Mouse (Mus musculus) ES-Bruce4 (cell line): Measurements from ENCODE around the gene Btnl4. TPM values are rescaled to one million over a fixed set of nuclear protein-coding genes. Genes with fewer than 3 reads are reported as not detected.

Source experiments
- H3K27ac ChIP-seq: 2 replicates; pipeline ENCODE4 v1.5.1; 2012; ENCODE audit warnings: low read length, inconsistent platforms; ENCODE audit not compliant: insufficient read depth
- H3K27me3 ChIP-seq: 2 replicates; pipeline ENCODE4 v1.6.1; 2012; ENCODE audit warnings: mild to moderate bottlenecking, low read length, inconsistent platforms; ENCODE audit not compliant: control insufficient read depth, poor library complexity, insufficient read depth, severe bottlenecking
- H3K36me3 ChIP-seq: 2 replicates; pipeline ENCODE4 v1.6.1; 2012; ENCODE audit warnings: inconsistent platforms, mild to moderate bottlenecking, low read length, moderate library complexity; ENCODE audit not compliant: control insufficient read depth, poor library complexity, insufficient read depth, severe bottlenecking
- H3K4me1 ChIP-seq: one replicate; pipeline ENCODE4 v1.8.1; 2011; ENCODE audit warnings: low read length; ENCODE audit not compliant: control insufficient read depth, insufficient read depth
- H3K4me3 ChIP-seq: 2 replicates; pipeline ENCODE4 v1.5.1; 2011; ENCODE audit warnings: low read depth, mild to moderate bottlenecking, low read length
- H3K9ac ChIP-seq: 2 replicates; pipeline ENCODE4 v1.6.1; 2012; ENCODE audit warnings: low read depth, mild to moderate bottlenecking, inconsistent platforms; ENCODE audit not compliant: poor library complexity, severe bottlenecking
- H3K9me3 ChIP-seq: replicated peaks from 2 replicates; pipeline ENCODE4 v1.6.1; 2012; ENCODE audit warnings: mild to moderate bottlenecking, low read length, inconsistent platforms; ENCODE audit not compliant: control insufficient read depth, poor library complexity, insufficient read depth, severe bottlenecking
- CTCF ChIP-seq: IDR thresholded peaks from one replicate; pipeline ENCODE4 v1.8.1; 2011; ENCODE audit warnings: low read depth, low read length
- EP300 ChIP-seq: IDR thresholded peaks from 2 replicates; pipeline ENCODE4 v1.6.1; 2011; ENCODE audit warnings: low read depth, low read length; ENCODE audit not compliant: insufficient read depth
- POLR2A ChIP-seq: IDR thresholded peaks from one replicate; pipeline ENCODE4 v1.8.1; 2011; ENCODE audit warnings: low read length; ENCODE audit not compliant: insufficient read depth
- polyA plus RNA-seq: library from polyadenylated mRNA; stranded (reverse); fragments of >200 nt; gene quantifications from 2 replicates; pipeline ENCODE4 v1.2.4, GENCODE M21; 2011; ENCODE audit warnings: low read depth; ENCODE audit not compliant: missing spikeins, insufficient read depth, insufficient read length

Gene Btnl4
- polyA plus RNA-seq, 1 experiment: not detected

GRCm38 (mm10) chr17:34448473-34449041 lies 28.6 kb downstream of the Btnl4 start:
- no peaks in the 10 kb centered on the region for H3K36me3 ChIP-seq
- H3K4me1 ChIP-seq: no peaks in the 10 kb centered on the region
- TF ChIP-seq EP300 (no peak), CTCF (no peak), POLR2A (no peak)
- no peak overlapping the region for H3K27ac ChIP-seq
- H3K4me3 ChIP-seq: no peak overlapping the region
- no peaks in the 10 kb centered on the region for H3K27me3 ChIP-seq
- no peak overlapping the region for H3K9ac ChIP-seq
- H3K9me3 ChIP-seq: no peaks in the 10 kb centered on the region

DNA sequence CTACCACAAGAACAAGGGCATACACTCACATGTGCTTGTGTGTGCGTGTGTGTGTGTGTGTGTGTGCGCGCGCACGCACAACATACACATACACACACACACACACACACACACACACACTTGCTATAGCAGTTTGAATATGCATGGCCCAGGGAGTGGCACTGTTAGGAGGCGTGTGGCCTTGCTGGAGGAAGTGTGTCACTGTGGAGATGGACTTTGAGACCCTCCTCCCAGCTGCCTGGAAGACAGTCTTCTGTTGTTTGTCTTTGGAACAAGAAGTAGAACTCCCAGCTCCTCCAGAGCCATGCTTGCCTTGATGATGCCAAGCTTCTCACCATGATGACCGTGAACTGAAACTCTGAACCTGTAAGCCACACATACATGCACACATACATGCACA lies 35.1 kb downstream of the Btnl4 start:
- Histone ChIP-seq H3K36me3 (no peaks in the 10 kb centered on the region), H3K27ac (no peak overlapping the region), H3K4me1 (no peaks in the 10 kb centered on the region), H3K4me3 (no peak overlapping the region), H3K27me3 (no peaks in the 10 kb centered on the region), H3K9ac (no peak overlapping the region), H3K9me3 (no peaks in the 10 kb centered on the region)
- TF ChIP-seq POLR2A: no peak
- no peak for TF ChIP-seq EP300
- no peak for TF ChIP-seq CTCF

- H3K27me3 ChIP-seq: no peaks in the 10 kb centered on the region
- TF ChIP-seq CTCF (no peak), POLR2A (no peak), EP300 (no peak)
- H3K4me1 ChIP-seq: no peaks in the 10 kb centered on the region
- H3K27ac ChIP-seq: no peak overlapping the region
- no peak overlapping the region for H3K9ac ChIP-seq
- no peak overlapping the region for H3K4me3 ChIP-seq
- H3K9me3 ChIP-seq: no peaks in the 10 kb centered on the region
- H3K36me3 ChIP-seq: no peaks in the 10 kb centered on the region
These were observed 37.3 kb downstream of the Btnl4 start for GRCm38 (mm10) chr17:34439795-34440194.

- Histone ChIP-seq H3K9me3 (no peaks in the 10 kb centered on the region), H3K36me3 (no peaks in the 10 kb centered on the region), H3K27me3 (no peaks in the 10 kb centered on the region), H3K27ac (no peak overlapping the region), H3K4me1 (no peaks in the 10 kb centered on the region), H3K9ac (no peak overlapping the region), H3K4me3 (no peak overlapping the region)
- no peak for TF ChIP-seq POLR2A
- TF ChIP-seq CTCF: no peak
- no peak for TF ChIP-seq EP300
These were observed 38.5 kb downstream of the Btnl4 start for GRCm38 (mm10) chr17:34438588-34438987.

DNA sequence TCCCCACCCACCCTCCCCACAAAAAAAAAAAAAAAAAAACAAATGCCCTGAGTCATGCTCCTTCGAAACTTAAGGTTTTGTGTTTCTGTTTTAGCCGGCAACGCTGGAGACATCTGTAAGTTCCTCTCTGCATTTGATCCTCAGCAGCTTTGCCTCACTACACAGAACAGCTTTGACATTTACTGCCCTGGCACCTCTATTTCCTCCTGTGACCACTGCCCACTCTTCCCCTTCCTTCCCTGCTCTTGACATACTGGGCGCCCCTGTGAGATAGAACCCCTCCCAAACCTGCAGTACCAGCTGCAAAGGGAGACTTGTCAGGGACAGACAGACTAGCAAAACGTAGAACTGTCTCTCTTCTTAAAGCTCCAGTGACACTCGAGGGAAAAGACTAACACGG lies 39.5 kb downstream of the Btnl4 start:
- Histone ChIP-seq H3K9me3 (no peaks in the 10 kb centered on the region), H3K36me3 (no peaks in the 10 kb centered on the region), H3K27ac (no peak overlapping the region), H3K27me3 (no peaks in the 10 kb centered on the region), H3K4me3 (no peak overlapping the region), H3K9ac (no peak overlapping the region), H3K4me1 (no peaks in the 10 kb centered on the region)
- TF ChIP-seq POLR2A: no peak
- no peak for TF ChIP-seq EP300
- no peak for TF ChIP-seq CTCF

GRCm38 (mm10) chr17:34437120-34437519 lies 40.0 kb downstream of the Btnl4 start:
- no peaks in the 10 kb centered on the region for H3K9me3 ChIP-seq
- no peak overlapping the region for H3K9ac ChIP-seq
- H3K36me3 ChIP-seq: no peaks in the 10 kb centered on the region
- H3K27me3 ChIP-seq: no peaks in the 10 kb centered on the region
- H3K27ac ChIP-seq: no peak overlapping the region
- TF ChIP-seq POLR2A (no peak), EP300 (no peak), CTCF (no peak)
- no peaks in the 10 kb centered on the region for H3K4me1 ChIP-seq
- no peak overlapping the region for H3K4me3 ChIP-seq
